Mouse (Mus musculus) spleen, adult 18-20 months (tissue): ENCODE results near the gene A030003K21Rik.
"Not testable (repeated sequence)": the region's sequence is repeated elsewhere in the genome, so short reads cannot be mapped to it uniquely, and the experiment has no call there.

ENCODE experiments used
- DNase-seq, 2 experiments: peaks; one replicate each; pipeline ENCODE4 v3.0.0; 2022; ENCODE audit warnings: mixed read lengths in 2 of 2

The A030003K21Rik gene

DNA sequence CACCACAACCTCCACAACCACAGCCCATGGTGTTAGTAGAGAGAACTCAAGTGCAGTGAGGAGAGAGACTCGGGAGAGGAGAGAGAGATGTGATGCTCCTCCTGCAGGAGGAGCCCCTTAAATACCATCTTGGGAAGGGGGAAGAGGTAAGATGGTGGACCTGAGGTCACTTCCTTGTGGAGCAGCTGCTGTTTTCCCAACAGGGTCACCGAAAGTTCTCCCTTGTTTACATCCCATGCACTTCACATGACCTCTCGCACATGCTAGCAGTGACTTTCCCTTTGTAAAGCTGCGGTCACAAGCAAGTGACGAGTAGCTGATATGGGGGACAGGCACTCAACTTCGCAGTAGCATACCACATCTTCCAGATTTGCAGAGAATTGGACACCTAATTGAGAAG, at the start of gene A030003K21Rik:
A030003K21Rik (minus strand) TSS at position 94 of the 400 bp plus-strand sequence.
- DNase-seq, result not testable (repeated sequence)

DNA sequence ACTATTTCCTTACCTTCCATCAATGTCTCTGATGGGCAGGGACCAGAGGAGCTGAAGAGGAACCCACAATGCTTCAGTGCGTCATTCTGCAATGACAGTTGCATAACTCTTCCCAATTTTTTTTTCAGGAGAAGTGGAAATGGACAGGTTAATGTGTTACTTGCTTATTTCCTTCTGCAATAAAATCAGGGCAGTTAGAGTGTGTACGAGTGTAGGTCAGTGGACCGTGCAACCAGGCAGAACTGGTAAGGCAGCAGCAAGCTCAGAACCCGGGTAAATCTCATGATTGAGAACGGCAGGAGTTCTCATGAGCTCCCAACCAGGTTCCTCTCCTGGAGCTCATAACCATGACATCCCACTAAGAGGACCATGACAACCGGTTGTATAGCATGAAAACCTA, 48.9 kb upstream of the A030003K21Rik start:
- DNase-seq, result no peak

DNA sequence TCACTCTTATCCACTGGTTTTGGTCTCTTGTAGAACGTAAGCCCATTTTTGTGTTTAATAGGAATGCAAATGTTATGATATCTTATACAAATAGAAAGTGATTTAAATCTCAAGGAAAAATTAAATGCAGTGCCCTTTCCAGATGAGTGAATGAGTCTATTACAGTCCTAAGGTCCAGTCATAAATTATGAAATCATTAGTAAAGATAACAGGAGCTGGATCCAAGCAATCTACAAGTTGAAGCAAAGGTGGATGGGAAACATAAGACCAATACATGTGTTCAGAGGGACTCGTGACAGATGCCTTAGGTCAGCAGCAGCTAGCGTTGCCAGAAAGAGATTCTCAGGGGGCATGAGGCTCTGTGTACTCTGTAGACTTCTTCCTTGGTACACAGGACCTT, 48.4 kb upstream of the A030003K21Rik start:
- DNase-seq, result no peak

DNA sequence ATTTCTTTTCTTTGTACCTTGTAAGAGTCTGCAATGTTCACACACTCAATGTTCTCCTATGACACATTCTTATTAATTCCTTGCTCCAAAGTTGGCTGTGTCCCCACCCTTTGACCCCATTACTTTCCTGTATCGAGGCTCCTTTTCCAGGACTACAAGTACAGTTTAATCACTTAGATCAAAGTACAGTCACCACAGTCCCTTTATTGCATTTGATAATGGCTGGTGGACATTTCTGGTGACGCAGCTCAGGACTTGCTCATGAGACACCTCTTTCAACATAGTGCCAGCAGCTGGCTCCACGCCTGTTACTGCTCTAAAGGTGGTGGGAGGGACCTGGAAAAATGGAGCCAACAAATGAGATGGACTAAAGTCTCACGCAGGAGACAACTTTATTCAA, 47.9 kb upstream of the A030003K21Rik start:
- no peak for DNase-seq

DNA sequence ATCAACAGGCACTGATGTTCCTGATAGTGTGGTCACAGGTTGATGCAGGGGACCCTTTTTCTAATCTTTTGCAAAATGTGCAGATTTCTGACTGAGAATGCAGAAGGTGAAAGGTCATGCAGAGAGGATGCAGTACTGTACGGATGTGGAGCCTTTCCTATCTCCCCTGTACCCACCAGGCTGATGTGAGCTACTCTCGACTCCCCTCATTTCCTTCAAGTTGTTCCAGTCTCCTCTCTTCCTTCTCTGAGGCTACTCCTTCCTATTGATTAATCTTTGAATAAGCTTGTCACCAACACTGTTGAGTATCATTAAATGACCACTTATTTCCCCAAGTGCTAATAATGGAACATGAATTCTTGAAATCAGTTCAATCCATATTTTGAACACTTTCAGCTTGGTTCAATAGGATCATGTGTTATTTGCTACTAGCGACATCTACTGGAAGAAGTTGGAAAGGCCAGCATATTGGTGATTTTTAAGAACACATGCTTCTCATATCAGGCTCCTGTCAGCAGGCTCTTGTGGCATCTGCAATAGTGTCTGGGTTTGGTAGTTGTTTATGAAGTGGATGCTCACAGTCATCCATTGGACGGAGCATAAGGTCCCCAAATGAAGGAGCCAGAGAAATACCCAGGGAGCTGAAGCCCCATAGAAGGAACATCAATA, 44.5 kb upstream of the A030003K21Rik start:
- DNase-seq, result no peak

DNA sequence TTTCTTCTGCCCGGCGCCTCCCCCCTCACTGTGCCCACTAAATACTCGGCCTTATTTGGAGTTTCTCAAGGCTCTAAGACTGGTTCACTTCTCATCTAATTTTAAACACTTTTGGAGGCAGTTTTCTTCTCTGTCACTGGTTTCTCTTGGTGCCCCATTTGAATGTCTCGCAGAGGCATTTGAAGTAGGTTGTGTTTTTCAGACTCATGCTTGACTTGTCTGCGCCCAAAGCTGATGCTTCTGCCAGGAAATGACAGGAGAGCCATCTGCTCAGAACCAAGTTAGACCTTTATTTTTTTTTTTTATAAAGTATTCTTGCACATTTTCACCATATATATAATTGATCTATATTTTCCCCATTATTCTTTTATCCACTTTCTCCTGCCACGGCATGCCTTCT, 43.5 kb upstream of the A030003K21Rik start:
- no peak for DNase-seq

DNA sequence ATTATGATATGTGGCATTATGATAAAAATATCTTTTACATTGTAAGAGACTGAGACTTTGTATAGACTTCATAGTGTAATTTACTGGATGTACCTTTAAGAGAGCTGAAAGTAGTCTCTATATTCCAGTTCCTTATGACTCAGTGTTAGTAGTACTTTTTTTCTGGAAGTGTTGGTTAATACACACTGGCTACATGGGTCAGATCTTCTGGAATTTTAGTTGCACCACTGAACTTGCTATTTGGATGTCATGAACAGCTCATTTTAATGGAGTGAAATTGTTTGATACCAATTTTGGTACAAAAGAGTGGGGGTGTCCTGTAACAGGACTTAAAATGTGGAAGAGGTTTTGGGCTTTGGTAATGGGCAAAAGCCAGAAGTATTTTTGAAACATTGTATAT, 34.7 kb upstream of the A030003K21Rik start:
- no peak for DNase-seq

DNA sequence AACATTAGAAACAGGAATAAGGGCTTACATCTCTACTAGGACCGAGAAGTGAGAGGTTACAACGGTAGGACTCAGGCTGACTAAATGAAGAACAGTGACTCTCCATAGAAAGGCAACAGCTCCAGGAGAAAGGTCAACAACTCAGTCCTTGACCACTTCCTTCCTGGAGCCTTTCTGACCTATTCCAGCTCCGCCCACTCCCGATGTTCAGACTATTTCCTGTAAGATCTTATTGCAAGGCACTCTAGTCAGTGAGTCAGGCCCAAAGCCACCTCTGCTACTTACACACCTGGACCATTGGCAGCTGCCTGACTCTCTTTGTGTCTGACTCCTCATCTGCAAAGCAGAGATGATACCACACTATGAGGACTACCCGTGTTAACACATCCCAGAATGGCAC, 32.6 kb upstream of the A030003K21Rik start:
- DNase-seq, result no peak

DNA sequence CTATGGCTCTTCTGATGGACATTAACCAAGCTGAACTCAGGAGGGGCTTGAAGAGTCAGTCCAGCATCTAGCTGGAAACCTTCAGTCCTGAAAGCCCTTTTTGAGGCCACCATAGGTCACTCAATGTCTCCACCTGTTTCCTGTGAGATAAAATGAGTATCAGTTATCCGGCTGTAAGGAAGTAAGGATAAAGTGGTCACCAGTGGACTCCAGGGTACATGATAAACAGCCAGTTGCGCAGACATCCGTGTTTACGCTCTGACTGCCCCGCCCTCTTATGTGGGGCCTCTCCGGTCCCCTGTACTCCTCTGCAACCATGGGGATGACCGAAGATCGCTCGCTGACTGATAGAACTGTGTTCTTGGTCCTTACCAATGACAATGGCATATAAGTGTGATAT, 31.2 kb upstream of the A030003K21Rik start:
- DNase-seq, result no peak

DNA sequence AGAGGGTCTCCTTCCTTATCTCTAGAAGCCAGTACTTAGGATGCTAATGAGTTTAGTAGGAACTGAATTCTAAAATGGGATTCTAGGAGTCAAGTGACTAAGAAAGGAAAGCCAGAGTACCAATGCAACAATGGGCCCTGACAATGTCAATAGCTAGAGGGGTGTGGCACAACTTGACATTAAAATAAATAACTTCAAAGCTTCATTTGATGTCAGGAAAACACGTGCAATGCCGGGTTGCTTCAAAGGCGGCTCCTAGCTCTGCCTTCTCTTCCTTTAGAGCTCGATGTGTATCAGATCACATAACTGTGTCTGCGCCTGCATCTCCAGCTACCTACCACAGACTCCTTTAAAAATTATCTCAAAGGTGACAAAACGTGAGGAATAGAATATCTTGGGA, 30.7 kb upstream of the A030003K21Rik start:
- DNase-seq, result no peak

DNA sequence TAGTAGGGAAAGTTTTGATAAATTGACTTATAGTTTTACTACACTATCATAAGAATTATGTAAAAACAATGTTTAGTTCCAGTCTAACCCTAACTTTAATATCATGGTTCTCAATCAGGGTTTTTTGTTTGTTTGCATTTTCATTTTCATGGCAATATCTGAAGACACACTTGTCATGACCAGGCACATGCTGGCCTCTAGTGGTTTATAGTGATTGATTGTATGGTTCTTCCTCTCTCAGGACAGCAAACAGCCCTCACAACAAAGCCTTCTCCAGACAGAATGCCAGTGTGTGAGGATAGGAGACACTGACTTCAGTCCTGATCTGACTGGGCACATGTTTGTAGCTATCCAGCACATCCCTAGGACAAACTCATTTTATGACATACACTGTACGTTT, 30.1 kb upstream of the A030003K21Rik start:
- no peak for DNase-seq

DNA sequence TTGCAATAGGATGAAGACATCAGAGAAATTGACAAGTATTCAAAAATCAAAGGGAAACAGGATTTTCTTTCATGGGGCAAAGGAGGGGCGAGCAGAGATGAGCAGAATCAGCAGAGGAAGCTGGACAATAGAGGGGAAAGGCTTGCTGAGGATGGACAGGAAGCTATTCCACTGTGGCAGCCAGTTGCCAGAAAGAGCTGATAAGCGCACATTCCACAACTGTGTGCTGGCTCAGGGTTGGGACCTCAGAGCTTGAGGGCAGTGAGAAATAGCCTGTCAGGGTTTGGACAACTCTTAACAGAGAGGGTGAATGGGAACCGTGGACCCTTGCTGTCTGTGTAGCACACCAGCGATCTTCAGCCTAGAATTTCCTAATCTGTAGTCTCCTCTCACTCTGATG, 28.9 kb upstream of the A030003K21Rik start:
- no peak for DNase-seq

DNA sequence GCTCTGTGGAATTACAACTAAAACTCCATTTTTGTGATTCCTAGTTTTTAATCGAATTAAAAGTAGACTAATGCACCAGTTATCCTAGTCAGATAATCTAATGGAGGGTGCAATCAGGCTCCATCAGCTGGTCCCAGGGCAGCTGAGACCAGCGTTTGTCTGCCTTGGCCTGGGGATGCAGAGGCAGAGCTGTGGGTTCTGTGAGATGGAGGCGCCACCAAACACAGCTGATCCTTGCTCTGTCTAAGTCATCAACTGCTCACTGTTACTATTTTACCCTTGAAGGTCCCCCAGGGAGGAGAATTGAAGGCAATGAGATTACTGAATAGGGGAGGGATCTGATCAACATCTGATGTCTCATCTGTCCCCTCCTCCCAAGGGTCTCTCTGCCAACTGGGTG, 23.2 kb upstream of the A030003K21Rik start:
- DNase-seq, result no peak

DNA sequence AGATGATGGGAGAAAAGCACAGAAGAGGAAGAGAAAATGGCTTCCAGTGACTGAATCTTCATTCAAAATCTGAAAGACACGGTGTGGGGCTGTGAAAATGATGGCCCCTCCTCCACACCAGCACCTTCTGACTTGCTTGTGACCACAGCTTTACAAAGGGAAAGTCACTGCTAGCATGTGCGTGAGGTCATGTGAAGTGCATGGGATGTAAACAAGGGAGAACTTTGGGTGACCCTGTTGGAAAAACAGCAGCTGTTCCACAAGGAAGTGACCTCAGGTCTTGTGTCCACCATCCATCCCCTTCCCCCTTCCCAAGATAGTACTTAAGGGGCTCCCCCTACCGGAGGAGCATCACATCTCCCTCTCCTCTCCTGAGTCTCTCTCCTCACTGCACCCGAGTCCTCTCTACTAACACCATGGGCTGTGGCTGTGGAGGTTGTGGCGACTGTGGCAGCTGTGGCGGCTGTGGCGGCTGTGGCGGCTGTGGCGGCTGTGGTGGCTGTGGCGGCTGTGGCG, 16.7 kb upstream of the A030003K21Rik start, which contains the start of gene Gm47955:
Gm47955 (plus strand) TSS at position 417 of the 516 bp plus-strand sequence.
- no peak for DNase-seq

DNA sequence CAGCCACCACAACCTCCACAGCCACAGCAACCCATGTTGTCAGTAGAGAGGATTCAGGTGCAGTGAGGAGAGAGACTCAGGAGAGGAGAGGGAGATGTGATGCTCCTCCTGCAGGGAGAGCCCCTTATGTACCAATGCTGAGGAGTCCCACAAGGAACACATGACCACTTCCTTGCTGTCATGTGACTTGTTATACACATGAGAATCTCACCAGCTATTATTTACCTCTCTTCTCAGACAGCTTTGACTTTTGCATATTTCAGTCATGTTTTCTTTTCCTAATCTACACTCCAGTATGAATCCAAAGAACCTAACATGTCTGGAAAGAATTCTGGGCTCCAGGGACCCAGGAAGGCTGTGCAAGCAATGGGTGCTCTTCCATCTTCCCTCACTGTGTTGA, 12.7 kb upstream of the A030003K21Rik start, which contains the start of gene Gm7544:
Gm7544 (minus strand) TSS at position 101 of the 400 bp plus-strand sequence.
- DNase-seq, result not testable (repeated sequence)

DNA sequence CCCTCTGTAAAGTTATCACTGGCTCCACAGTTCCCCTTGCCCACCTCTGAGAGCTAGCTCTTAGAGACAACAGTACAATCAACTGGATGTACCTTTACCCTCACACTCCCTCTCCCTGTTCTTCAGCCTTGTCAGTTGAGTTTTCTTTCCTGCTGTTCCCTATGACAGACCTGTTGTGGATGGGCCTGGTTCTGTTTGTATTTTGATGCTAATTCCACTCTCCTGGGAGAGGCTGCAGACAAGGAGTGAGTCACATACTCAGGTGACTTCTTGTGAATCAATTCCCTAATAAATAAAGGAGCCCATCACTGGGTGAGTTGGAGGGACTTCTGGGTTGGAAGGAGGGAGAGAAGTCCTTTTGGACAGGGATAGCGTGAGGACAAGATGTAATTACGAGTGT, 5.4 kb upstream of the A030003K21Rik start:
- DNase-seq, result no peak

DNA sequence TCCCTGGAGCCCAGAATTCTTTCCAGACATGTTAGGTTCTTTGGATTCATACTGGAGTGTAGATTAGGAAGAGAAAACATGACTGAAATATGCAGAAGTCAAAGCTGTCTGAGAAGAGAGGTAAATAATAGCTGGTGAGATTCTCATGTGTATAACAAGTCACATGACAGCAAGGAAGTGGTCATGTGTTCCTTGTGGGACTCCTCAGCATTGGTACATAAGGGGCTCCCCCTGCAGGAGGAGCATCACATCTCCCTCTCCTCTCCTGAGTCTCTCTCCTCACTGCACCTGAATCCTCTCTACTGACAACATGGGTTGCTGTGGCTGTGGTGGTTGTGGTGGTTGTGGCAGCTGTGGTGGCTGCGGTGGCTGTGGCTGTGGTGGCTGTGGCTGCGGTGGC, 2.8 kb upstream of the A030003K21Rik start:
- DNase-seq, result not testable (repeated sequence)

DNA sequence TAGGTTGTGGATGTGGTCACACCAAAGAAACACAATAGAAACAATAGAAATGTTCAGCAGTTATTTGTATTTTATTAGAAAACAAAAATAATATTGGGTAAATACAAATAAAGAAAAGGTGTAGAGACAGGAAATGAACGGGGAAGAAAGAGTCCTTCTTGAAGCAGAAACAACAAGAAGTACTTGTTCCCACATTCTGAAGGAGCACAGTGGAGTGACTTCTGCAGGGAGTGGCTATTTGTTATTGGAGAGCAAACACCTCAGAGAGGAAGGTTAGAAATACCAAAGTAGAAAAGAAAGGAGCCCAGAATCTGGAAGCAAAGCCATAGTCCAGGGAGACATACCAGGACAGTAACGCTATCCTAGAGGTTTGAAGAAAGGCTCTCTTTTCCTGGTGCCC, 683 bp downstream of the A030003K21Rik start:
- not testable (repeated sequence) for DNase-seq

DNA sequence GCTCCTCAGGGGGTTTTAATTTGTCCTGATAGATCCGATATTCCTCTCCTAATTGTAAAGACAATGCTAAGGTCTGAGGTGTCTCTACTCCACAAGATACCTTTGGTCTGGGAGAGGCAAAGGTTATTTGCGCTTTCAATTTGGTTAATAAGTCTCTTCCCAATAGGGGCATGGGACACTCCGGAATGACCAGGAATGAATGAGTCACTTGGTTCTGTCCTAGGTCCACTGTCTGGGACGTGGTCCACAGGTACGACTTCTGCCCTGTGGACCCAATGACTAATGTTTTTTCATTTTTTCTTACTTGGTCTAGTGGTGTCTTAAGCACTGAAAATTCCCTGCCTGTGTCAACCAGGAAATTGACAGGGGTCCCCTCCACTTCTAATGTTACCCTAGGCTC, 4.5 kb downstream of the A030003K21Rik start:
- no peak for DNase-seq

DNA sequence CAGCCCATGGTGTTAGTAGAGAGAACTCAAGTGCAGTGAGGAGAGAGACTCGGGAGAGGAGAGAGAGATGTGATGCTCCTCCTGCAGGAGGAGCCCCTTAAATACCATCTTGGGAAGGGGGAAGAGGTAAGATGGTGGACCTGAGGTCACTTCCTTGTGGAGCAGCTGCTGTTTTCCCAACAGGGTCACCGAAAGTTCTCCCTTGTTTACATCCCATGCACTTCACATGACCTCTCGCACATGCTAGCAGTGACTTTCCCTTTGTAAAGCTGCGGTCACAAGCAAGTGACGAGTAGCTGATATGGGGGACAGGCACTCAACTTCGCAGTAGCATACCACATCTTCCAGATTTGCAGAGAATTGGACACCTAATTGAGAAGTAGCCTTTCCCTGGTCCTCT, 11.9 kb downstream of the A030003K21Rik start, which contains the start of gene Gm6217:
Gm6217 (minus strand) TSS at position 74 of the 400 bp plus-strand sequence.
- not testable (repeated sequence) for DNase-seq

DNA sequence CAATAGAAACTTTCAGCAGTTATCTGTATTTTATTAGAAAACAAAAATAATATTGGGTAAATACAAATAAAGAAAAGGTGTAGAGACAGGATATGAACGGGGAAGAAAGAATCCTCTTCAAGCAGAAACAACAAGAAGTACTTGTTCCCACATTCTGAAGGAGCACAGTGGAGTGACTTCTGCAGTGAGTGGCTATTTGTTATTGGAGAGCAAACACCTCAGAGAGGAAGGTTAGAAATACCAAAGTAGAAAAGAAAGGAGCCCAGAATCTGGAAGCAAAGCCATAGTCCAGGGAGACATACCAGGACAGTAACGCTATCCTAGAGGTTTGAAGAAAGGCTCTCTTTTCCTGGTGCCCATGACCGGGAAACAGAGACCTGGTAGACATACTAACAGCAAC, 12.6 kb downstream of the A030003K21Rik start:
- DNase-seq, result not testable (repeated sequence)

DNA sequence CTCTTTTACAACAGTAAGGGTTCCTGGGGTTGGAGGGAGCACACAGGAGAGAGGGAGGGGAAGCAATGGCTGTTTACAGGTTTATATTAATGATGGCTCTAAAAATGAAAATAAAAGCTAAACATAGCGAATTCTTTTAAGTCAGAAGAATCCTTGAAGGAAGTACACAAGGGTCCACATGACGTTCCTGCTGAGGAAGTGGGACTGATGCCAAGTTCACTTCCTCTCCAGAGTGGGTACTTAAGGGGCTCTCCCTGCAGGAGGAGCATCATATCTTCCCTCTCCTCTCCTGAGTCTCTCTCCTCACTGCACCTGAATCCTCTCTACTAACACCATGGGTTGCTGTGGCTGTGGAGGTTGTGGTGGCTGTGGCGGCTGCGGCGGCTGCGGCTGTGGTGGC, 18.5 kb downstream of the A030003K21Rik start, which contains the start of gene A030014E15Rik:
A030014E15Rik (plus strand) TSS at position 268 of the 400 bp plus-strand sequence.
- DNase-seq, result no peak

DNA sequence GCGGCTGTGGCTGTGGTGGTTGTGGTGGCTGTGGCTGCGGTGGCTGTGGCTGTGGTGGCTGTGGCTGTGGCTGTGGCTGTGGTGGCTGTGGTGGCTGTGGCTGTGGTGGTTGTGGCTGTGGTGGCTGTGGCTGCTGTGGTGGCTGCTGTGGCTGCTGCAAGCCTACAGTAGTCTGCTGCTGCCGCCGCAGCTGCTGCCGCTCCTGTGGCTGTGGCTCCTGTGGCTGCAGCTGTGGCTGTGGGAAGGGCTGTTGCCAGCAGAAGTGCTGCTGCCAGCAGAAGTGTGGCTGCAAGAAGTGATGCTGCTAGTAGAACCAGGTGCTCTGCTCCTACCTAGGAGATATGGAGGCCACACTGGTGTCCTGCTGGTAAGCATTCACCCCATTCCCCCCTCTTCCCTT, 29.8 kb downstream of the A030003K21Rik start:
- not testable (repeated sequence) for DNase-seq

DNA sequence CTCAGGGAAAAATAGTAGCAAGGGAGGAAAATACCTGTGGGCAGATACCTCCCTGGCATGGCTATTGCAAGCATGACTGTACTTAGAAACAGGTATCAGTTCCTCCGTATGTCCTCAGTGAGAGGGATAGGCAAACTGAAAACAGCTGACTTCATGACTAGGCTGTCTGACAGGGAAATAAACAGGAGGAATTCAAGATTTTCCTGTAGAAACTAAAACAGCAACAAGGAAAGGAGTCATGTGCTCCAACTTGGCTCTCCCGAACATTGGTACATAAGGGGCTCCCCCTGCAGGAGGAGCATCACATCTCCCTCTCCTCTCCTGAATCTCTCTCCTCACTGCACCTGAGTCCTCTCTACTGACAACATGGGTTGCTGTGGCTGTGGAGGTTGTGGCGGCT, 30.2 kb downstream of the A030003K21Rik start, which contains the start of gene A030005L19Rik:
A030005L19Rik (plus strand) TSS at position 301 of the 400 bp plus-strand sequence.
- no peak for DNase-seq
